Mouse (Mus musculus) G1E-ER4 (cell line): ENCODE results near the gene Vmn1r226. TPM values are rescaled to one million over a fixed set of nuclear protein-coding genes. Genes with fewer than 3 reads are reported as not detected.

Experiments used
- GATA1 ChIP-seq: IDR thresholded peaks from one replicate; pipeline ENCODE4 v1.8.0; 2012; ENCODE audit warnings: low read length, inconsistent platforms
- polyA plus RNA-seq: library from polyadenylated mRNA; stranded (reverse); fragments of >175 nt; gene quantifications from 2 replicates; pipeline ENCODE4 v1.2.3, GENCODE M21; 2012

Vmn1r226 gene
- polyA plus RNA-seq: not detected in 2 replicates

DNA sequence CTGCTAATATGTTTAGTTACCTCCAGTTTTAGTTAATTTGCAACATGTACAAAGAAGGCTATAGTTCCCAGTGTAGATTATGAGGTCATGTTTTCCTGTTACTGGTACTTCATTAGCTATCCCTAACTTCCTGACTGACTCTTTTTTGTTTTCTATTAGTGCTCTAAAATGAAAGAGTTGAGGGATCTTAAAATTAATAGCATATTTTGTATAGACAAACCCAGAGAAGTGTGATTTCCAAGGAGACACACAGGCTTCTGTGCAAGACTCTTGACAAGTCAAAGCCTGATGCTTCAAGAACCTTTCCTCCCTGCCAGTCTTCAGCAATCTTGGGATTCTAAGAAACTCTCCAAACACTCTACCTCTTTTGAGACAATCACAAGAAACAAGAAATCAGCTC, at the start of gene Vmn1r226:
TSS of gene Vmn1r226 (plus strand) at position 301 of the 400 bp plus-strand sequence.
- TF ChIP-seq GATA1: no peak

DNA sequence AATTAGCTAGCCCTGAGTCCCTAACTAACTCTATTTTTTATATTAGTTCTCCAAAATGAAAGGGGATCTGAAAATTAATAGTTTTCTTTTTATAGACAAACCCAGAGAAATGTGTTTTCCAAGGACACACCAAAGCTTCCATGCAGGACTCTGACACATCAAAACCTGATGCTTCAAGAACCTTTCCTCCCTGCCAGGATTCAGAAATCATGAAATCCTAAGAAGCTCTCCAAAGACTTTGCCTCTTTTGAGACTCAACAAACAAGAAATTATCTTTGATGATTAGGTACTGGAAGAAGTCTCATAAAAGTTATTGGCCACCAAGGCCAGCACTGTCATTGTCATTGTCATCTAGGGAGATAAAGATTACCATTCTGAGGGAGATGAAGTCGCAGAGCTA, 46.9 kb downstream of the Vmn1r226 start, which contains the start of gene Vmn1r227:
TSS of gene Vmn1r227 (plus strand) at position 301 of the 400 bp plus-strand sequence.
- TF ChIP-seq GATA1: no peak

Other genes starting within 250 kb of the Vmn1r226 start
- gene Vmn2r108, start 201.5 kb upstream of the Vmn1r226 start, polyA plus RNA-seq: not detected in 2 replicates
- not detected in 2 replicates for gene Vmn1r225, start 184.7 kb upstream of the Vmn1r226 start, polyA plus RNA-seq
- not detected in 2 replicates for gene Vmn2r109, start 118.1 kb upstream of the Vmn1r226 start, polyA plus RNA-seq
- not detected in 2 replicates for gene Vmn2r110, start 86.4 kb upstream of the Vmn1r226 start, polyA plus RNA-seq
- gene Fpr-rs3, start 58.0 kb upstream of the Vmn1r226 start, polyA plus RNA-seq: not detected in 2 replicates
- gene Vmn1r227, start 47.0 kb downstream of the Vmn1r226 start, polyA plus RNA-seq: not detected in 2 replicates
- gene Vmn1r228, start 103.3 kb downstream of the Vmn1r226 start, polyA plus RNA-seq: not detected in 2 replicates
- gene Vmn1r229, start 128.7 kb downstream of the Vmn1r226 start, polyA plus RNA-seq: not detected in 2 replicates
- gene Vmn1r230, start 157.6 kb downstream of the Vmn1r226 start, polyA plus RNA-seq: not detected in 2 replicates
- gene Vmn1r231, start 222.2 kb downstream of the Vmn1r226 start, polyA plus RNA-seq: not detected in 2 replicates
- gene Vmn1r232, start 236.9 kb downstream of the Vmn1r226 start, polyA plus RNA-seq: not detected in 2 replicates